Mouse (Mus musculus): ENCODE data around the gene Grin2d.
"Not testable (repeated sequence)": the region's sequence is repeated elsewhere in the genome, so short reads cannot be mapped to it uniquely, and the experiment has no call there.

Grin2d gene

DNA sequence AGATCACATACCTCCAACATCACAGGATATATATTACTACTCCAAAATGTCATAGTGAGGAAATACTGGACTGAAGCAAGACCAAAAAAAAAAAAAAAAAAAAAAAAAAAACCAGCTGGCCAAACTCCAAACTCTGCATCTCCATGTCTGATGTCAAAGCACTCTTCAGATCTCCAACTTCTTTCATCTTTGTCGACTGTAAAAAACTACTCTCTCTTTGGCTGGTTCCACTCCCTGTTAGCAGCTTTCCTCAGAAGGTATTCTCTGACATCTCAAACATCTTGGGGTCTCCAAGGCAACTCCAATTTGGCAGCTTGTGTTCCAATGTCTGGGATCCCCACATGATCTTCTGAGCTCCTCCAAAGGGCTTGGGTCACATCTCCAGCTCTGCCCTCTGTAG, at the start of gene Grin2d:
Grin2d (minus strand) TSS at position 101 of the 400 bp plus-strand sequence.
- not testable (repeated sequence) for DNase-seq (ENCODE audit: low spot score)

DNA sequence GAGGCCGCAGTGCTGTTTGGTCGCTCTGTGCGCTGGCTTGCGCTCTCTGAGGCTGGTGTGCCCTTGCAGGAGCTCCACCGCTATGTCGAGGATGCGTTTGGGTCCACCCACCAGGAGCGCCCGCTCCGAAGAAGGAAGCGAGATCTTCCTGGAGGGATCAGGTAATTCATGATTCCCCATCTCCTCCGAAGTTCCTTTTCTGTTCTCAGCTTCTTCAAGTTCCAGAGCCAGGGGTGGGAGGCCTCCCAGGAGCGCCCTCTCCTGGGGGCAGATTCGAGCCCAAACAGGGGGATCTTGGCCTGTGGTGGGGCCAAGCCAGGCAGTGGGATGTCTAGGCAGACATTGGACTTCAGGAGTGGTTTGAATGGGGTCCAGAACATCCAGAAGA, 46.2 kb upstream of the Grin2d start:
- no peak for DNase-seq (ENCODE audit: low spot score)

DNA sequence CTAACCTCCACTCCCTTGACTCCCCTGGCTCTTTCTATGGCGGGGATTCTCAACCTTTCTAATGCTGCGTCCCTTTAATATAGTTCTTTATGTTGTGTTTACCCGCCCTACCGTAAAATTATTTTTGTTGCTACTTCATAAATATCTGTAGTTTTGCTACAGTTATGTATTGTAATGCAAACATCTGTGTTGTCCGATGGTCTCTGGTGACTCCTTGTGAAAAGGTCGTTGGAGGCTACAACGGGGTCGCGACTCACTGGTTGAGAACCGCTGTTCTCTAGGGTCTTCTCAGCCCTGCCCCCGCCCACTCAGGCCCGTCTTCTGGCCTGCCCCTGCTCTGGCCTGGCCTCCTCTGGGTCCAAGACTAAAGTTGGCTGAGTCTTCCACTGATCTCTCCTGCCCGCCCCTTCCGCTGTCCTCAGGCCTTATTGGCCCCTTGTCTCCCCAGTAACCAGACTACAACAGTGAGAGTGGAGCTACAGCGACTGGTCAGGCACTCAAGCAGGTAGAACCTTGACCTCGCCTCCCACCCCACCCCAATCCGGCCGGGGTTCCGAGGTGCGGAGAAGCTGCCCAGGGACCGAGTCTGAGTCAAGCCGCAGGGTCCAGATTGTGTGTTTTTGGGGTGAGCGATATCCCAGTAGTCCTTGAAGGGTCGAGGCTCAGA, 45.7 kb upstream of the Grin2d start, which contains the start of gene Ccdc114:
Ccdc114 (plus strand) TSS at position 311 of the 667 bp plus-strand sequence.
- DNase-seq (ENCODE audit: low spot score) = peak; percentile 85

DNA sequence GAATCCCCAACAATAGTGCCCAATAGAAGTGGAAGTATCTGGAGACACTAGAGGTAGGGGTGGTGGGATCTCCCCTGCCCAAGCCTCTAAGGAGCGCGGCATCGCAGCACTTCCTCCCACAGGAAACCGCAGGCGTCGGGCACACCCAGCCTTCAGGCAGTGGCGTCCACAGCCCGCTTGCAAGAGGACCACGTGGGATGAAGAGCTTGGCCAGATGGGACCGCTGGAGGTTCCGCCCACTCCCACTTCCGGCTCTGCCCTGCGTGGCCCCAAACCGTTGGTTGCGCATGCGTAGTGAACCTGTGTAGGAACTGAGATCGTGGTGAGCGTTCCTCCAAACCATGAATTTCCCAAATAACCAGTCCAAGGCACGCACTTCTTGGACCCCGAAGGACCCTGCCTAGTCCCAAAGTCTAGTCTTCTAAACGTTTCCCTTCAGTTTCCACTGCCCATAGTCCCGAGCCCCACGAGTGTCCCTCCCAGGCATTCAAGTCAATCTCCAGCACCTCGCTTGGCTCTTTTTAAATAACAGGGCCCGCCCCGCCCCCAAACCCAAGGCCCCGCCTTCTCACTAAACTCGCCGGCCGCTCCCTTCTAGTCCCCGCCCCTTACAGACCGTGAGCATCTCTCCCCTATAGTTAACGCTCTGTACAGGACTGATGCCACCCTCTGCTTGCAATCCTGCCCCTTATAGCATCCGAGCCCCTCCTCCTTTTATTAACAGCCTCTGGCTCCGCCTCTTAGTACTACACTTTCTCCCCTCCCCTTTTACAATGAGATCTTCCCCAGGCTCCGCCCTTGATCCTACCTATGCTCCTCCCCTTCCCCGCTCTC, 45.0 kb upstream of the Grin2d start:
- peak; percentile 93 for DNase-seq (ENCODE audit: low spot score)

GRCm38 (mm10) chr7:45921950-45922600, 43.9 kb upstream of the Grin2d start:
- no peak for DNase-seq (ENCODE audit: low spot score)

DNA sequence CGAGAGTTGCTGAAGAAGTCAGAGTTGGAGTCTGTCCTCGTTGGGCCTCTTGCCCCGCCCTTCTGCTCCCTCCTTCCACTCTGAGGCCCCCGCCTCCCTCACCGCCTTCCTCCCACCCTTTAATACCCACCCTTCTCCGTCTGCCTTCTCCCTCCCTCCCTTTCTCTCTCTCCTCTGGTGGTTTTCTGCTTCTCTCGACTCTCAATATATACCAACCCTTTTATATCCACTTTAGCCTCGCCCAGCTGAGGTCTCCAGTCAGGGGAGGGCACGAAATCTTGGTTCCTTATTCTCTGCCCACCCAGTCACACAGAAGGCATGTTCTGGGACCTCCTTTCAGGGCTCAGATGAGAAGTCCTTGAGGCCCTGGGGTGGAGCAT, 43.1 kb upstream of the Grin2d start, which contains the start of gene Emp3:
Emp3 (minus strand) TSS at position 163 of the 380 bp plus-strand sequence.
- no peak for DNase-seq (ENCODE audit: low spot score)

DNA sequence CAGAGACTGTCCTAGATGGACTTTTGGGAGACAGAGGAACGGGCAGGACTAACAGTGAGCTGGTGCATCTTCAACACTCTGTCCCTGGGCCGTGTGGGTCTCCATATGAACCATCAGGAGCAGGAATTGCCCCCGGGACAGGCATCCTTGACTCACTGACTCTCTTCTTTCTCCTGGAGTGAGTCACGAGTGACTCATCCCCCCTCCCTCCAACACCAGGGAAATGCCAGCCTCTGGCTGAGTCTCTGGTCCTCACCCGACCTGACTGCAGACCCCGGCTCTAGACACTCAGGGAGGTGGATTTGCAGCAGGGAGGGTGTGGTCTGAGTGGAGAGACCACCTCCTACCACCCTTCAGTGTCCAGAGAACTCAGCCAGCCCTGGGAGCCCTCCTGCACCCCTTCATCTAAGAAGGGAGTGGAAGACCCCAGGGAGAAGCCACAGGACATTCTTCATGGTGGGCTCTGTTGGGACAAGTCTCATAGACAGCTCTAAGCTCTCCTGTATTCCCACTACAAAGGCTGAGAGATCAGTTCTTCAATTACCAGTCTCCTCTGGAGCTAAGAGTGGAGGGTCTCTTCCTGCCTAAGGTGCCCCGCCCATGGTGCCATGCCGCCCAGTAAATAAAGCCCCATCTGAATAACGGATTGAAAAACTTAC, 42.5 kb upstream of the Grin2d start:
- no peak for DNase-seq (ENCODE audit: low spot score)

DNA sequence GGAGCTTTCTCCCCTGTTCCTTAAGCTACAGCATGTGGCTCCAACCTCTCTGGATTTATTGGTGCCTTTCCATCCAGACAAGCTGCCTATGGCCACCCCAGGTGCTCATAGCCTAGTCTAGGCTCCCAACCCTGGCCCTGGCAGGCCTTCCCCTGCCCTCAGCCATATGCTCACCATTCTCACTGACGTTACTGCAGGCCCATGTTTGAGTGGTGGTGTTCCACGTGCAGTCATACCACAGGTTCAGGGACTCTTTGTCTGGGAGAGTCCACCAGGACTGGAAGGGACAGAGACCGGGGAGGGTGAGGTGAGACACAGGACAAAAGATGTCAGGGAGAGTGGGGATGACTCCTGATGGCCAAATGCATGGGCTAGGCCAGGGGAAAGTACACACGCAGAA, 41.6 kb upstream of the Grin2d start:
- DNase-seq (ENCODE audit: low spot score) = no peak

DNA sequence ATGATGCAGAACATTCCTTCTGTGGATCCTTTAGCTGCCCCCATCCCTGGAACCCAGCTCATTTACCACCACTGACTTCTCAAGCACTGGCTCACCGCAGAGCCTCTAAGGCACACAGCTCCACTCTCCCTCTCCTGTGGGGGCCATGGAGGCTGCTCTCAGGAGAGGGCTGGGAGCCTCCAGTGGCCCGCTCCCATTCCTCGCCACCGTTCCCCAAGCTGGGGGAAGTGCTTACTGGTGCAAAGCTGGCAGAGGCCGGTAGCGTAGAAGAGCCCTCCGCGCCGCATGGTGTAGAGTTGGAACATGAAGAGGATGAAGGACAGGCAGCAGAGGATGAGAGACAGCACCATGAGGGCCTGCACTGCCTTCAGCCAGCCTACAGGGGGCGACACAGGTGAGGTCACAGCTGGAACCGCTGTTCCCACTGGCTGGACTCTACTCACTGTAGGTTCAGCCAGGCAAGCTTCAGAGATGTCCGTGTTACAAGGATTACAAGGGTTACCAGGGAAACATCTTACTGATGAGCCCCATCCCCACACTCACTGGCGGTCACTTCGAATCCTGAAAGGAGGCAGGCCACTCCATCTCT, 41.0 kb upstream of the Grin2d start:
- DNase-seq (ENCODE audit: low spot score) = no peak

DNA sequence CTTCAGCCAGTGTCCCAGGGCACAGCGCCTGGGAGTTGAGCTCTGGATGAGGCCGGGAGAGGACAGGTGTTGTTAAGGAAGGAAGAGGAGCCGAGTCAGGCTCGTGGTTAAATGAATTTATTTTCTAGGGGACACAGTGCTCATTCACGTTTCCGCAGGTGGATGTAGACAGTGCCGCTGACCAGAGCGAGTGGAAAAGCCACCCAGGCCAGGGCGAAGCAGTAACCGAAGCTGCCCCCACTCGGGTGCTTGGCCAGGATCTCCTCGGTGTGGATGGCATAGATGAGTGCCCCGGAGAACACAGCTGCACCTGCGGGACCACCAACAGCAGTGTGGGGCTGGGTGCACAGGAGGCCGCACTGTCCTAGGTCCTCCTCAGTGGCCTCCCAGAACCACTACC, 39.7 kb upstream of the Grin2d start:
- no peak for DNase-seq (ENCODE audit: low spot score)

DNA sequence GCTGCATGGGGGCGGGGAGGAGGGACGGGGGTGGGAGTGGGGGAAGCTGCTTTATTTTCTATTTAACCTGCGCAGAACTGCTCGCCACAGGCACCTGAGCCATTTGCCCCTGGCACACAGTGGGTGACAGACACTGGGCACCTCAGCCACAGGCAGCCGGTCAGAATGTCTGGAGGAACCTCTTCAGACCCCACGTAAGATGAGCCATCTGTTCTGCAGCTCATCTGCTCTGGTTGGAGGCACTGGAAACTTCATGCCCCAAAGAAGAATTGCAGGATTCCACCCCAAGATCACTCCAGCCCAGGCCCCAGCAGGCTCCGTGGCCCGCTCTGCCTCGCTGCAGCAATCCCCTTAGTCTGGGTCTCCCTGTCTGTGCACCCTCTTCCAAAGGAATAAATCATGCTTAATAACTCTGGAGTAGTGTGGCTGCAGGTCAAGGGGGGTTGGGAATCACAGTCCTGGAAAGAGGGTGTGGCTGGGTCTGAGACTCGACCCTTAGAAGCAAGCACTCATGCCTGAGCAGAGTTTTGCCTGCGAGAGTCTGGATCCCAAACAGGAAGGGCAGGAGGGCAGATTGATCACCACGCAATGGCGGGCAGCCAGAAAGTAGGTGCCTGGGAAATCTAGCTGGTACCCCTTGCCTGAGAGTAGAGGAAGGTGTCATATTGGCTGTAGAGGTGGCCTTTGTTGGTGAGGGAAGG, 39.0 kb upstream of the Grin2d start:
- DNase-seq (ENCODE audit: low spot score) = no peak

- peak; percentile 83 for DNase-seq (ENCODE audit: low spot score)
Observed at GRCm38 (mm10) chr7:45916056-45917003, 38.2 kb upstream of the Grin2d start.

- no peak for DNase-seq (ENCODE audit: low spot score)
Observed at GRCm38 (mm10) chr7:45915011-45915410, 36.8 kb upstream of the Grin2d start.

DNA sequence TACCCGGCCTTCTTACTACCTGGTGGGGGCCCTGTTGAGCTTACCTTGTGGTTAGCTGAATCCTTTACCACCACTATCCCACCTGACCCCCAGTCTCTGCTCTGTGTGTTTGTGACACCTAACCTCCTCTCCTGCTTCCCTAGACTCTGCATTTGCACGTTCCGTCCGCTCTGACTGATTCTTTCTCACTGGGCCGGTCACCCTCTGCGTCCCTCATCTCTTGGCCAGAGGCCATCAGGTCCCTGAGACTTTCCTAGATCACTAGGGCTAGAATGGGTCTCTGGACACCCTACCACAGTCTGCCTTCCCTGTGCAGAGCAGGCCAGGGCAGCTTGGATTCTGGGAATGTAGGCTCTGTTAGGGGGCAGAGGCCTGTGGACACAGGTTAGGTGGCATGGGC, 35.9 kb upstream of the Grin2d start:
- DNase-seq (ENCODE audit: low spot score) = no peak

- no peak for DNase-seq (ENCODE audit: low spot score)
Observed at GRCm38 (mm10) chr7:45909145-45909544, 31.0 kb upstream of the Grin2d start.

DNA sequence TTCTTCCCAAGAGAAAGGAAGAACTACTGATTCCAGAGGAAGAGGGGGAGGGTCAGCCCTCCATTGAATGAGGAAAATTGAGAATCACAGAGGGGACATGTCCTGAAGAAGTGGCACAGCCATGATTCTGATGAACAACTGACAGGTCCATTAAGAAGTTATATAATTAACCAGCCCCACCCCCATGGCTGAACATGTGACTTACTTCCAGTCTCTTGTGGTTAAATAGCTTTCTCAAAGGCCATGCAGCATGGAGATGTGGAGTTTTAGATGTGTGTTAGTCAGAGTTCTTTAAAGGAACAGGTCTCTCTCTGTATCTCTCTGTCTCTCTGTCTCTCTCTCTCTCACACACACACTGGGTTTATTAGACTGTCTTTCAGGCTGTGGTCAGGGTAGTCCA, 30.2 kb upstream of the Grin2d start:
- no peak for DNase-seq (ENCODE audit: low spot score)

- no peak for DNase-seq (ENCODE audit: low spot score)
Observed at GRCm38 (mm10) chr7:45906622-45907021, 28.4 kb upstream of the Grin2d start.

GRCm38 (mm10) chr7:45902481-45903002, 24.4 kb upstream of the Grin2d start:
- DNase-seq (ENCODE audit: low spot score) = no peak

DNA sequence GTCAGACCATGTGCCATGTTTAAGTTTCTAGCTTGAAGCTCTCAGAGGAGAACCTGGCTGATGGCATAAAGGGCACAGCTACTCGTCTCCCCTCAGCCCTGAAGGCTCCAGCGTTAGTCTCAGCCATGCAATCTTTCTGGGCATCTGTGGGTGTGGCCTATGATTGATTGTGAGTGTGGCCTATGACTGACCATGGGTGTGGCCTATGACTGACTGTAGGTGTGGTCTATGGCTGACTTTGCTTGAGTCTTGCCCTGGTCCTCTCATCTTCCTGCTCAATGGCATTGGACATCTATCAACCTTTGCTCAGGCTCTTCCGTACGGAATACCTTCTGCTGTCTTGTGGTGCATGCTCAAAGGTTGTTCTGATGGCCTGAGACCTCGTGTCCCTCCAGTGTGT, 23.4 kb upstream of the Grin2d start:
- DNase-seq (ENCODE audit: low spot score) = no peak

DNA sequence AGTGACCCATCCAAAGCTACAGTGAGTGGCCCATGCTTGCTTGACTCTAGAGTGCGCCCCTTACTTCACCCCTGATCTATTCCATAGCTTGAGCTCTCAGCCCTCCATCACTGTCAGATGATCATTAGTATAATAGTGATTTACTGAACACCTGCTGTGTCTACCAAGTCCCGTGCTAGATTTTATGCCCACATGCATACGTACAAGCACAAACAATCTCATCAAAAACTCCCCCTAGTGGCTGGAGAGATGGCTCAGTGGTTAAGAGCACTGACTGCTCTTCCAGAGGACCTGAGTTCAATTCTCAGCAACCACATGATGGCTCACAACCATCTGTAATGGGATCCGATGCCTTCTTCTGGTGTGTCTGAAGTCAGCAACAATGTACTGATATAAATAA, 19.9 kb upstream of the Grin2d start:
- DNase-seq (ENCODE audit: low spot score) = not testable (repeated sequence)
